9 mouse cellular contexts compared by ENCODE assay signal in genomic region chr9:21332161-21333061, GRCm38 (mm10). TPM values are rescaled to one million over a fixed set of nuclear protein-coding genes. Genes with fewer than 3 reads are reported as not detected.
A peak's percentile ranks its signal among the peaks of the same experiment; 100 is the strongest.
DNase-seq lines count a peak whose midpoint lies in the region; ATAC-seq lines count a peak whose summit lies in the region.
"Had no signal": no experiment of that assay in that cellular context is flagged by ENCODE, and none has a peak within 500 bp of the region (broad histone marks: within the 10 kb centered on the region; RNA-seq: fewer than 3 reads in every experiment).

No protein-coding gene starts in this region.

- DNase-seq in heart, adult 9 months (ENCODE audit: low spot score in 2 of 2) = no peak
- peak; percentile 7 for DNase-seq in forebrain, embryonic 14.5 days (ENCODE audit: low spot score)
- DNase-seq in natural killer cell, adult 2 months (ENCODE audit: low spot score in 2 of 2) = no peak
- DNase-seq in layer of hippocampus, postnatal 25 days (ENCODE audit: extremely low spot score in 1 of 2, low spot score in 1 of 2) = no peak
- no peak for DNase-seq in kidney, postnatal 25 days
- DNase-seq: heart, adult 11 months had no signal

- no peak for ATAC-seq in heart, embryonic 16.5 days (replicated peaks; ENCODE audit: extremely low read depth, insufficient read depth, low FRiP score)
- ATAC-seq in CD4-positive, CD25-positive, alpha-beta regulatory T cell, adult 4 months = peak; percentile 36
- peak; percentile 48; the same call in 1 of the 2 replicates for ATAC-seq in forebrain, embryonic 14.5 days
- ATAC-seq in midbrain, embryonic 13.5 days = peak; percentile 57; the same call in 1 of the 2 replicates

- peaks cover 47% of the 10 kb centered on the region for H3K4me1 ChIP-seq in heart, embryonic 16.5 days (ENCODE audit: control insufficient read depth, insufficient read depth, low read length)
- H3K4me1 ChIP-seq in forebrain, embryonic 14.5 days (ENCODE audit: control insufficient read depth, insufficient read depth, low read length) = 0 out of 2 replicates have a peak, but pooled peaks cover 4% of the 10 kb centered on the region
- peaks cover 18% of the 10 kb centered on the region for H3K4me1 ChIP-seq in midbrain, embryonic 13.5 days (replicated peaks)

- no peak overlapping the region for H3K4me3 ChIP-seq in heart, embryonic 16.5 days (ENCODE audit: low read length)
- no peak overlapping the region for H3K4me3 ChIP-seq in forebrain, embryonic 14.5 days (ENCODE audit: low read depth, low read length)
- no peak overlapping the region for H3K4me3 ChIP-seq in midbrain, embryonic 13.5 days (replicated peaks)

- H3K27me3 ChIP-seq in heart, embryonic 16.5 days (ENCODE audit: control insufficient read depth, insufficient read depth, low read length) = no peaks in the 10 kb centered on the region
- no peaks in the 10 kb centered on the region for H3K27me3 ChIP-seq in forebrain, embryonic 14.5 days (replicated peaks; ENCODE audit: control insufficient read depth, insufficient read depth, low read length)
- no peaks in the 10 kb centered on the region for H3K27me3 ChIP-seq in midbrain, embryonic 13.5 days

- 27% methylated on average over 9 of the region's 9 CpGs for WGBS in heart, embryonic 16.5 days
- 27% methylated on average over 9 of the region's 9 CpGs for WGBS in forebrain, embryonic 14.5 days
- whole genome bisulfite sequencing in midbrain, embryonic 13.5 days = 31% methylated on average over 9 of the region's 9 CpGs

- no peaks in the 10 kb centered on the region for H3K9me3 ChIP-seq in heart, embryonic 16.5 days (replicated peaks; ENCODE audit: control insufficient read depth, low read length)
- H3K9me3 ChIP-seq in forebrain, embryonic 14.5 days (replicated peaks; ENCODE audit: control insufficient read depth, low read length) = no peaks in the 10 kb centered on the region; the same call in 1 of the 2 replicates
- no peaks in the 10 kb centered on the region for H3K9me3 ChIP-seq in midbrain, embryonic 13.5 days

- H3K9ac ChIP-seq in heart, embryonic 16.5 days (ENCODE audit: low read length) = peak overlapping the region; percentile 52; the same call in 1 of the 2 replicates
- no peak overlapping the region for H3K9ac ChIP-seq in forebrain, embryonic 14.5 days (ENCODE audit: low read length)
- H3K9ac ChIP-seq in midbrain, embryonic 13.5 days (replicated peaks) = peak overlapping the region; percentile 23; the same call in 1 of the 2 replicates

- H3K27ac ChIP-seq in heart, embryonic 16.5 days (ENCODE audit: low read length) = peak overlapping the region; percentile 68
- H3K27ac ChIP-seq in forebrain, embryonic 14.5 days (ENCODE audit: low read depth, low read length) = 0 out of 2 replicates have a peak overlapping the region, but pooled peaks have one; percentile 15
- peak overlapping the region; percentile 19; the same call in 1 of the 2 replicates for H3K27ac ChIP-seq in midbrain, embryonic 13.5 days

- no peak overlapping the region; the same call in 1 of the 2 replicates for H3K4me2 ChIP-seq in heart, embryonic 16.5 days (ENCODE audit: low read depth, low read length)
- H3K4me2 ChIP-seq in forebrain, embryonic 14.5 days (ENCODE audit: low read length) = no peak overlapping the region
- H3K4me2 ChIP-seq in midbrain, embryonic 13.5 days (replicated peaks) = no peak overlapping the region

- no peaks in the 10 kb centered on the region for H3K36me3 ChIP-seq in heart, embryonic 16.5 days (ENCODE audit: control insufficient read depth, insufficient read depth)
- H3K36me3 ChIP-seq in forebrain, embryonic 14.5 days (ENCODE audit: control insufficient read depth, insufficient read depth, low read length) = no peaks in the 10 kb centered on the region
- H3K36me3 ChIP-seq in midbrain, embryonic 13.5 days = peaks cover 4% of the 10 kb centered on the region; the same call in 1 of the 2 replicates

RNA-seq across cellular contexts. Expression of gene Slc44a2, which starts 11.9 kb away (rescaled TPM):
- 74.4 and 75.1 TPM in 2 replicates for polyA plus RNA-seq in heart, embryonic 16.5 days (2015; fragmentation: Nextera tagmentation; extraction: Ambion mirVana)
- polyA plus RNA-seq in CD4-positive, CD25-positive, alpha-beta regulatory T cell, adult 4 months (2017; shearing (Covaris generic)) = 100 to 1,000 TPM; 242 to 364 TPM
- polyA plus RNA-seq in forebrain, embryonic 14.5 days (2014; fragmentation: Nextera tagmentation; extraction: Ambion mirVana) = 52.0 and 61.0 TPM in 2 replicates
- polyA plus RNA-seq in midbrain, embryonic 13.5 days (2015; fragmentation: Nextera tagmentation; extraction: Ambion mirVana) = 61.6 and 63.1 TPM in 2 replicates
- total RNA-seq in layer of hippocampus, postnatal 25 days (2021) = 10 to 100 TPM; 50.8 to 54.6 TPM

RNA-seq across cellular contexts. Expression of gene Ap1m2, which starts 20.3 kb away (rescaled TPM):
- polyA plus RNA-seq in heart, embryonic 16.5 days (2015; fragmentation: Nextera tagmentation; extraction: Ambion mirVana) = 5.3 and 5.7 TPM in 2 replicates
- polyA plus RNA-seq in CD4-positive, CD25-positive, alpha-beta regulatory T cell, adult 4 months (2017; shearing (Covaris generic)) = 1 to 10 TPM; 2.4 to 2.9 TPM
- polyA plus RNA-seq in forebrain, embryonic 14.5 days (2014; fragmentation: Nextera tagmentation; extraction: Ambion mirVana) = 0.91 and 1.4 TPM in 2 replicates
- 0.23 and 0.34 TPM in 2 replicates for polyA plus RNA-seq in midbrain, embryonic 13.5 days (2015; fragmentation: Nextera tagmentation; extraction: Ambion mirVana)
- under 1 TPM; 0.42 to 0.73 TPM for total RNA-seq in layer of hippocampus, postnatal 25 days (2021)

RNA-seq across cellular contexts. Expression of gene Ilf3, which starts 35.3 kb away (rescaled TPM):
- 105 and 108 TPM in 2 replicates for polyA plus RNA-seq in heart, embryonic 16.5 days (2015; fragmentation: Nextera tagmentation; extraction: Ambion mirVana)
- 100 to 1,000 TPM; 127 to 203 TPM for polyA plus RNA-seq in CD4-positive, CD25-positive, alpha-beta regulatory T cell, adult 4 months (2017; shearing (Covaris generic))
- polyA plus RNA-seq in forebrain, embryonic 14.5 days (2014; fragmentation: Nextera tagmentation; extraction: Ambion mirVana) = 248 and 249 TPM in 2 replicates
- polyA plus RNA-seq in midbrain, embryonic 13.5 days (2015; fragmentation: Nextera tagmentation; extraction: Ambion mirVana) = 312 and 327 TPM in 2 replicates
- 10 to 100 TPM; 85.6 to 92.6 TPM for total RNA-seq in layer of hippocampus, postnatal 25 days (2021)

RNA-seq across cellular contexts. Expression of gene Cdkn2d, which starts 41.2 kb away (rescaled TPM):
- 105 and 110 TPM in 2 replicates for polyA plus RNA-seq in heart, embryonic 16.5 days (2015; fragmentation: Nextera tagmentation; extraction: Ambion mirVana)
- polyA plus RNA-seq in CD4-positive, CD25-positive, alpha-beta regulatory T cell, adult 4 months (2017; shearing (Covaris generic)) = 100 to 1,000 TPM; 124 to 126 TPM
- 101 and 107 TPM in 2 replicates for polyA plus RNA-seq in forebrain, embryonic 14.5 days (2014; fragmentation: Nextera tagmentation; extraction: Ambion mirVana)
- 79.6 and 81.3 TPM in 2 replicates for polyA plus RNA-seq in midbrain, embryonic 13.5 days (2015; fragmentation: Nextera tagmentation; extraction: Ambion mirVana)
- total RNA-seq in layer of hippocampus, postnatal 25 days (2021) = 10 to 100 TPM; 53.6 to 61.7 TPM

RNA-seq across cellular contexts. Expression of gene Kri1, which starts 44.6 kb away (rescaled TPM):
- 10.5 and 13.2 TPM in 2 replicates for polyA plus RNA-seq in heart, embryonic 16.5 days (2015; fragmentation: Nextera tagmentation; extraction: Ambion mirVana)
- 10 to 100 TPM; 25.2 to 45.3 TPM for polyA plus RNA-seq in CD4-positive, CD25-positive, alpha-beta regulatory T cell, adult 4 months (2017; shearing (Covaris generic))
- polyA plus RNA-seq in forebrain, embryonic 14.5 days (2014; fragmentation: Nextera tagmentation; extraction: Ambion mirVana) = 9.8 and 14.6 TPM in 2 replicates
- polyA plus RNA-seq in midbrain, embryonic 13.5 days (2015; fragmentation: Nextera tagmentation; extraction: Ambion mirVana) = 20.3 and 21.6 TPM in 2 replicates
- total RNA-seq in layer of hippocampus, postnatal 25 days (2021) = 10 to 100 TPM; 36.4 to 48.4 TPM

Comparison
In these comparisons a context has a peak if more than half of its experiments do, and no peak if none do; other contexts are left out.
1. H3K27ac ChIP-seq: peak in every context shown above with its lines; median percentile 68 in heart, embryonic 16.5 days; 19 in midbrain, embryonic 13.5 days; 15 in forebrain, embryonic 14.5 days.